Comparison of ENCODE assay signal across 9 mouse cellular contexts in the genomic region with DNA sequence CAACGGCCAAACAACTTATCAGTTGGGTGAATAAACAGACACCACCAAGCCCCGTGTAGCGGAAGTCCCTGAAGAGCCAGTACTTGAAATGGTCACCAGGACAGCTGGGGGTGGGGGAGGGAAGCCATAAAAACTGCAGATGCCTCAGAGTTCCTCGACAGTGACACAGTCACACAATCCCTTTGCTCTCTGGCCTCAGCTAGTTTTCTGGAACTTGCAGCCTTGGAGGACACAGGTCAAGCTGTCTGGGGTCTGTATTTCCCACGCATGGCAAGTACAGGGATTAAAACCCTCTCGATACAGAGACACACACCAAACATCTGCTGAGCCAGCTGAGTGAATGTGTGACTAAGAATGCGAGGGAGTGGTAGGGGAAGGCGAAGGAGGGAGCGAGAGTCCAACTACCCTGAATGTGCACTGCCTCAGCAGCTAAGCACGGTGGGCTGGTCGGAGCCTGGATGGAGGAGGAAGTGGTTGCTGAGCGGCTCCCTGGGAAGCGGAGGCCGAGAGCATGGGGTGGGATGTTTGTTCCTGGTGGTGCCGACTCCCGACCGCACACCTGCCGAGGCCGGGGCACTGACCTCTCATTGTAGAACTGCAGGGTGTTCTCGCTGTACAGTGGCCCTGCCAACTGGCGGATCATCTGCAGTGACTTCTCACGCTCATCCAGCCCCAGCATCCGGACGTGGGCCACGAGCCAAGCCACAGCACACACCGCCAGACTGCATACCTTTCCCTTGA. TPM values are rescaled to one million over a fixed set of nuclear protein-coding genes. Genes with fewer than 3 reads are reported as not detected.
DNase-seq lines count a peak whose midpoint lies in the region; ATAC-seq lines count a peak whose summit lies in the region.
"Had no signal": no experiment of that assay in that cellular context is flagged by ENCODE, and none has a peak within 500 bp of the region (broad histone marks: within the 10 kb centered on the region; RNA-seq: fewer than 3 reads in every experiment).

No protein-coding gene starts in this region.

- no peak overlapping the region for H3K4me3 ChIP-seq in heart, embryonic 16.5 days (ENCODE audit: low read length)
- H3K4me3 ChIP-seq in liver, embryonic 13.5 days (replicated peaks): no peak overlapping the region
- H3K4me3 ChIP-seq in stomach, embryonic 14.5 days (ENCODE audit: low read depth, low read length): no peak overlapping the region
- H3K4me3 ChIP-seq in forebrain, embryonic 13.5 days: no peak overlapping the region
- H3K4me3 ChIP-seq in forebrain, embryonic 14.5 days (ENCODE audit: low read depth, low read length): no peak overlapping the region
- H3K4me3 ChIP-seq: limb, embryonic 13.5 days had no signal

- WGBS in heart, embryonic 16.5 days: 55% methylated on average over 26 of the region's 26 CpGs
- 61% methylated on average over 26 of the region's 26 CpGs for WGBS in liver, embryonic 13.5 days (ENCODE audit: insufficient replicate concordance)
- WGBS in stomach, embryonic 14.5 days: 77% methylated on average over 26 of the region's 26 CpGs
- WGBS in forebrain, embryonic 13.5 days: 89% methylated on average over 26 of the region's 26 CpGs
- WGBS in forebrain, embryonic 14.5 days: 91% methylated on average over 26 of the region's 26 CpGs

- H3K27ac ChIP-seq in heart, embryonic 16.5 days (ENCODE audit: low read length): peak overlapping the region; percentile 82
- H3K27ac ChIP-seq in liver, embryonic 13.5 days: peak overlapping the region; percentile 58
- peak overlapping the region; percentile 29; the same call in 1 of the 2 replicates for H3K27ac ChIP-seq in stomach, embryonic 14.5 days (ENCODE audit: low read length)
- no peak overlapping the region for H3K27ac ChIP-seq in forebrain, embryonic 13.5 days
- no peak overlapping the region for H3K27ac ChIP-seq in forebrain, embryonic 14.5 days (ENCODE audit: low read depth, low read length)

- no peaks in the 10 kb centered on the region for H3K27me3 ChIP-seq in heart, embryonic 16.5 days (ENCODE audit: control insufficient read depth, insufficient read depth, low read length)
- H3K27me3 ChIP-seq in liver, embryonic 13.5 days: no peaks in the 10 kb centered on the region
- no peaks in the 10 kb centered on the region for H3K27me3 ChIP-seq in stomach, embryonic 14.5 days (ENCODE audit: control insufficient read depth, insufficient read depth, low read length)
- no peaks in the 10 kb centered on the region for H3K27me3 ChIP-seq in forebrain, embryonic 13.5 days
- H3K27me3 ChIP-seq in forebrain, embryonic 14.5 days (replicated peaks; ENCODE audit: control insufficient read depth, insufficient read depth, low read length): no peaks in the 10 kb centered on the region
- H3K27me3 ChIP-seq: limb, embryonic 13.5 days had no signal

- H3K4me2 ChIP-seq in heart, embryonic 16.5 days (ENCODE audit: low read depth, low read length): peak overlapping the region; percentile 24
- H3K4me2 ChIP-seq in liver, embryonic 13.5 days: no peak overlapping the region
- H3K4me2 ChIP-seq in stomach, embryonic 14.5 days (replicated peaks; ENCODE audit: low read depth, low read length): no peak overlapping the region
- no peak overlapping the region for H3K4me2 ChIP-seq in forebrain, embryonic 13.5 days
- no peak overlapping the region for H3K4me2 ChIP-seq in forebrain, embryonic 14.5 days (ENCODE audit: low read length)
- H3K4me2 ChIP-seq: limb, embryonic 13.5 days had no signal

- peak; percentile 23; the same call in 1 of the 2 replicates for ATAC-seq in heart, embryonic 16.5 days (replicated peaks; ENCODE audit: extremely low read depth, insufficient read depth, low FRiP score)
- ATAC-seq in liver, embryonic 13.5 days (ENCODE audit: low read depth): no peak
- ATAC-seq in stomach, embryonic 14.5 days (ENCODE audit: insufficient number of reproducible peaks, insufficient read depth, low FRiP score, low read depth): 0 out of 2 replicates have a peak, but pooled peaks have one; percentile 15
- no peak for ATAC-seq in forebrain, embryonic 13.5 days
- ATAC-seq in forebrain, embryonic 14.5 days: no peak

- DNase-seq in urinary bladder, postnatal 14 days (ENCODE audit: low spot score): peak; percentile 83
- DNase-seq in urinary bladder, adult 2 months (ENCODE audit: low spot score): no peak
- DNase-seq in liver, embryonic 13.5 days: no peak
- DNase-seq in forebrain, embryonic 14.5 days (ENCODE audit: low spot score): no peak
- DNase-seq in right cerebral cortex, postnatal 14 days: no peak

- peak overlapping the region; percentile 2 for H3K9ac ChIP-seq in heart, embryonic 16.5 days (ENCODE audit: low read length)
- H3K9ac ChIP-seq in liver, embryonic 13.5 days: no peak overlapping the region
- H3K9ac ChIP-seq in stomach, embryonic 14.5 days (replicated peaks; ENCODE audit: low read depth, low read length): no peak overlapping the region
- H3K9ac ChIP-seq in forebrain, embryonic 13.5 days: no peak overlapping the region
- no peak overlapping the region for H3K9ac ChIP-seq in forebrain, embryonic 14.5 days (ENCODE audit: low read length)
- H3K9ac ChIP-seq: limb, embryonic 13.5 days had no signal

- H3K36me3 ChIP-seq in heart, embryonic 16.5 days (ENCODE audit: control insufficient read depth, insufficient read depth): peaks cover 37% of the 10 kb centered on the region
- peaks cover 87% of the 10 kb centered on the region for H3K36me3 ChIP-seq in liver, embryonic 13.5 days
- peaks cover 45% of the 10 kb centered on the region for H3K36me3 ChIP-seq in stomach, embryonic 14.5 days (ENCODE audit: control insufficient read depth, insufficient read depth, low read length)
- peaks cover 95% of the 10 kb centered on the region for H3K36me3 ChIP-seq in forebrain, embryonic 13.5 days (ENCODE audit: poor library complexity, severe bottlenecking)
- peaks cover 94% of the 10 kb centered on the region for H3K36me3 ChIP-seq in forebrain, embryonic 14.5 days (ENCODE audit: control insufficient read depth, insufficient read depth, low read length)

- no peaks in the 10 kb centered on the region for H3K9me3 ChIP-seq in heart, embryonic 16.5 days (replicated peaks; ENCODE audit: control insufficient read depth, low read length)
- H3K9me3 ChIP-seq in liver, embryonic 13.5 days (replicated peaks): no peaks in the 10 kb centered on the region
- H3K9me3 ChIP-seq in stomach, embryonic 14.5 days (ENCODE audit: control insufficient read depth, low read depth, low read length): no peaks in the 10 kb centered on the region
- H3K9me3 ChIP-seq in forebrain, embryonic 13.5 days (replicated peaks): no peaks in the 10 kb centered on the region
- no peaks in the 10 kb centered on the region for H3K9me3 ChIP-seq in forebrain, embryonic 14.5 days (replicated peaks; ENCODE audit: control insufficient read depth, low read length)
- H3K9me3 ChIP-seq: limb, embryonic 13.5 days had no signal

- H3K4me1 ChIP-seq in heart, embryonic 16.5 days (ENCODE audit: control insufficient read depth, insufficient read depth, low read length): peaks cover 37% of the 10 kb centered on the region
- peaks cover 40% of the 10 kb centered on the region for H3K4me1 ChIP-seq in liver, embryonic 13.5 days (replicated peaks)
- peaks cover 5% of the 10 kb centered on the region; the same call in 1 of the 2 replicates for H3K4me1 ChIP-seq in stomach, embryonic 14.5 days (ENCODE audit: control insufficient read depth, insufficient read depth, low read length)
- H3K4me1 ChIP-seq in forebrain, embryonic 13.5 days: no peaks in the 10 kb centered on the region
- no peaks in the 10 kb centered on the region for H3K4me1 ChIP-seq in forebrain, embryonic 14.5 days (ENCODE audit: control insufficient read depth, insufficient read depth, low read length)

RNA-seq across cellular contexts. Expression of gene Csf3, which starts 8.1 kb away (rescaled TPM):
- polyA plus RNA-seq in urinary bladder, adult 2 months (2012; rRNA removed): 0.38 and 0.73 TPM in 2 replicates
- not detected in 2 replicates for polyA plus RNA-seq in heart, embryonic 16.5 days (2015; fragmentation: Nextera tagmentation; extraction: Ambion mirVana)
- polyA plus RNA-seq in liver, embryonic 13.5 days (2015; fragmentation: Nextera tagmentation; extraction: Ambion mirVana): not detected in 2 replicates
- polyA plus RNA-seq in stomach, embryonic 14.5 days (2014; fragmentation: Nextera tagmentation; extraction: Ambion mirVana): not detected in 2 replicates
- 0.12 TPM in 1 of 2 replicates, not detected in the other for polyA plus RNA-seq in forebrain, embryonic 13.5 days (2015; fragmentation: Nextera tagmentation; extraction: Ambion mirVana)
- not detected in 2 replicates for polyA plus RNA-seq in forebrain, embryonic 14.5 days (2014; fragmentation: Nextera tagmentation; extraction: Ambion mirVana)
- polyA plus RNA-seq: limb, embryonic 13.5 days had no signal

RNA-seq across cellular contexts. Expression of gene Med24, which starts 20.1 kb away (rescaled TPM):
- polyA plus RNA-seq in urinary bladder, adult 2 months (2012; rRNA removed): 29.6 and 32.8 TPM in 2 replicates
- polyA plus RNA-seq in heart, embryonic 16.5 days (2015; fragmentation: Nextera tagmentation; extraction: Ambion mirVana): 36.8 and 40.3 TPM in 2 replicates
- polyA plus RNA-seq in liver, embryonic 13.5 days (2015; fragmentation: Nextera tagmentation; extraction: Ambion mirVana): 27.6 and 36.0 TPM in 2 replicates
- polyA plus RNA-seq in stomach, embryonic 14.5 days (2014; fragmentation: Nextera tagmentation; extraction: Ambion mirVana): 39.9 and 41.0 TPM in 2 replicates
- polyA plus RNA-seq in forebrain, embryonic 13.5 days (2015; fragmentation: Nextera tagmentation; extraction: Ambion mirVana): 79.0 and 86.0 TPM in 2 replicates
- 76.0 and 85.9 TPM in 2 replicates for polyA plus RNA-seq in forebrain, embryonic 14.5 days (2014; fragmentation: Nextera tagmentation; extraction: Ambion mirVana)

RNA-seq across cellular contexts. Expression of gene Psmd3, which starts 26.8 kb away (rescaled TPM):
- 108 and 115 TPM in 2 replicates for polyA plus RNA-seq in urinary bladder, adult 2 months (2012; rRNA removed)
- 166 and 169 TPM in 2 replicates for polyA plus RNA-seq in heart, embryonic 16.5 days (2015; fragmentation: Nextera tagmentation; extraction: Ambion mirVana)
- 143 and 151 TPM in 2 replicates for polyA plus RNA-seq in liver, embryonic 13.5 days (2015; fragmentation: Nextera tagmentation; extraction: Ambion mirVana)
- 126 TPM in 2 replicates for polyA plus RNA-seq in stomach, embryonic 14.5 days (2014; fragmentation: Nextera tagmentation; extraction: Ambion mirVana)
- 187 and 198 TPM in 2 replicates for polyA plus RNA-seq in forebrain, embryonic 13.5 days (2015; fragmentation: Nextera tagmentation; extraction: Ambion mirVana)
- polyA plus RNA-seq in forebrain, embryonic 14.5 days (2014; fragmentation: Nextera tagmentation; extraction: Ambion mirVana): 121 and 144 TPM in 2 replicates

RNA-seq across cellular contexts. Expression of gene Thra, which starts 31.3 kb away (rescaled TPM):
- polyA plus RNA-seq in urinary bladder, adult 2 months (2012; rRNA removed): 62.2 and 88.1 TPM in 2 replicates
- 37.5 and 40.2 TPM in 2 replicates for polyA plus RNA-seq in heart, embryonic 16.5 days (2015; fragmentation: Nextera tagmentation; extraction: Ambion mirVana)
- polyA plus RNA-seq in liver, embryonic 13.5 days (2015; fragmentation: Nextera tagmentation; extraction: Ambion mirVana): 8.8 and 9.8 TPM in 2 replicates
- 61.4 and 62.9 TPM in 2 replicates for polyA plus RNA-seq in stomach, embryonic 14.5 days (2014; fragmentation: Nextera tagmentation; extraction: Ambion mirVana)
- 93.5 and 95.2 TPM in 2 replicates for polyA plus RNA-seq in forebrain, embryonic 13.5 days (2015; fragmentation: Nextera tagmentation; extraction: Ambion mirVana)
- polyA plus RNA-seq in forebrain, embryonic 14.5 days (2014; fragmentation: Nextera tagmentation; extraction: Ambion mirVana): 164 and 199 TPM in 2 replicates

RNA-seq across cellular contexts. Expression of gene Gsdma, which starts 45.0 kb away (rescaled TPM):
- 0.72 and 0.87 TPM in 2 replicates for polyA plus RNA-seq in urinary bladder, adult 2 months (2012; rRNA removed)
- polyA plus RNA-seq in heart, embryonic 16.5 days (2015; fragmentation: Nextera tagmentation; extraction: Ambion mirVana): not detected in 2 replicates
- not detected in 2 replicates for polyA plus RNA-seq in liver, embryonic 13.5 days (2015; fragmentation: Nextera tagmentation; extraction: Ambion mirVana)
- polyA plus RNA-seq in stomach, embryonic 14.5 days (2014; fragmentation: Nextera tagmentation; extraction: Ambion mirVana): 0.12 TPM in 1 of 2 replicates, not detected in the other
- polyA plus RNA-seq in forebrain, embryonic 13.5 days (2015; fragmentation: Nextera tagmentation; extraction: Ambion mirVana): not detected in 2 replicates
- polyA plus RNA-seq in forebrain, embryonic 14.5 days (2014; fragmentation: Nextera tagmentation; extraction: Ambion mirVana): not detected in 2 replicates

Comparison
In these comparisons a context has a peak if more than half of its experiments do, and no peak if none do; other contexts are left out.
1. ATAC-seq: peak in heart, embryonic 16.5 days (single experiment) and stomach, embryonic 14.5 days (single experiment); none in liver, embryonic 13.5 days (single experiment), forebrain, embryonic 13.5 days (single experiment) and forebrain, embryonic 14.5 days (single experiment).
2. H3K27ac ChIP-seq: peak in heart, embryonic 16.5 days (single experiment), liver, embryonic 13.5 days (single experiment) and stomach, embryonic 14.5 days (single experiment); none in forebrain, embryonic 13.5 days (single experiment) and forebrain, embryonic 14.5 days (single experiment).